Mouse (Mus musculus) adrenal gland, adult 8-10 months (tissue): Measurements from ENCODE around the gene Efcab5. TPM values are rescaled to one million over a fixed set of nuclear protein-coding genes. Genes with fewer than 3 reads are reported as not detected.

ENCODE experiments used
- DNase-seq: peaks from one replicate; pipeline ENCODE4 v3.0.0; 2022
- total RNA-seq, 4 experiments: library from RNA; stranded (reverse); gene quantifications; 2 replicates each; pipeline ENCODE4 v1.2.4; 2022

Gene Efcab5
- total RNA-seq = under 1 TPM; 0.30 to 0.59 (median 0.32) TPM

DNA sequence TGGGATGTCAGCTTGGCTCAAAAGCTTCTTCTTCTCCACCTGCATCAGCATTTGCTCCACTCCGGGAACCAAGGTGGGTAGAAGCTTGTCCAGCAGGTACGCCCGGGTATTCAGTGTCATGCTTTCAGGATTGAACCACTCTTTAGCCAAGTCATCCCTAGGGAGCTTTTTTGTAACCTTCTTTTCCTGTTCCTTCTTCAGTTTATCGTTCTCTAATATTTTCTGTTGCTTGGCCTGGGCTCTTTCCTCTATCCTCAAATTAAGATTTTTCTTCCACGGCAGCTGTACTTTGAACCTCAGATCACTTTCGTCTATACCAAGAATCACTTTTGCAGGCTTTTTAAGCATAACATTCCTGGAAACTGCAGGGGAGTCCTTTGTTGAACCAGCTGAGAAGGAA, at the start of gene Efcab5:
Gene Efcab5 (minus strand): TSS at position 101 of the 400 bp plus-strand sequence.
- no peak for DNase-seq

DNA sequence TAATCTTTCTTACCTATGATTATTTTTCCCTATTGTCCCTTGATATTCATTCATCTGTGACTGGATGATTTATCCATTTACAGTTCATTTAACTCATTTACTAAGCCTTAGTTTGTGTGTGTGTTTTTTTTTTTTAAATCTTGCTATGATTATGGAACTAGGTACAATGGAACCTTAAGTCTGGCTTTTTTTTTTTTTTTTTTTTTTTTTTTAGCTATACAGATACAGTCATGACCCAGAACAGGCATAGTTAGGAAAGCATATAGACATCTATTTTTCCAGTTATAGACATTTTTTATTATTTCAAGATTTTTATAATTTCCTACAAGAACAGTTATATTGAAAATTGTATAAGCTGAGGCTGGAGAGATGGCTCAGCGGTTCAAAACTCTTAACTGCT, 46.5 kb upstream of the Efcab5 start:
- no peak for DNase-seq

DNA sequence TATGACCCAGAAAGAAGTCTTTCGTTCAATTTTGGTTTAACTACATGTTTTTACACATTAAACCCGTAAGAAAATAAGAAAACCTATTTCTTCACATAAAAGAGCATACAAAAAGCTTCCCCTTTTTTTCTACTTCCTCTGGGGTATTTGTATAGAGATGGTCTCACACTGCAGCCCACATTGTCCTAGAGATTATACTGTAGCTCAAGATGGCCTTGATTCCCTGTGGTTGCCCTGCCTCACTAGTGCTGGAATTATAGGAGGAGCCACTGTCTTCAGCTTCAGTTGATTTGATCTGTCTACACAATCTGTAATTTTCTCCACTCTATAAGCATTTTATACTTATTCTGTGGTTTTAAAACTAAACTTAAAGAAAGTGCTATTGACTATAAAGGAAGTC, 42.7 kb upstream of the Efcab5 start:
- DNase-seq = no peak

DNA sequence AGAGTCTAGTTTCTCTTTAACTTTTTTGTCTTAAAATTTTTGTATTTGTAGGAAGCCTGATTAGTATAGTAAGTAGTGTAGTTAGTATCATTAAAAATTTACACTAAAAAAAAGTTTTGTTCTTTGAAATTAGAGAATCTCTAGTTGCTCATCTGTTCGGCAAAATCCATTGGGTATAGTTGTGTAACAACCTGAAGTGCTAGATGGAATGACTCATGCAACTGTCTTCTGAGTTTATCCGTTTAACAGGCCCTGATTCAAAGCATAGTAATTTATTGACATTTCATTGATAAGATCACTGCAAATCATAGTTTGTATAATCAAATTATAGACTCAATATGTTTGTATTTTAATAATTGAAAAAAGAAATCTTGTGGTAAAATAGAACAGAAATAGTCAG, 42.0 kb upstream of the Efcab5 start:
- DNase-seq = no peak

DNA sequence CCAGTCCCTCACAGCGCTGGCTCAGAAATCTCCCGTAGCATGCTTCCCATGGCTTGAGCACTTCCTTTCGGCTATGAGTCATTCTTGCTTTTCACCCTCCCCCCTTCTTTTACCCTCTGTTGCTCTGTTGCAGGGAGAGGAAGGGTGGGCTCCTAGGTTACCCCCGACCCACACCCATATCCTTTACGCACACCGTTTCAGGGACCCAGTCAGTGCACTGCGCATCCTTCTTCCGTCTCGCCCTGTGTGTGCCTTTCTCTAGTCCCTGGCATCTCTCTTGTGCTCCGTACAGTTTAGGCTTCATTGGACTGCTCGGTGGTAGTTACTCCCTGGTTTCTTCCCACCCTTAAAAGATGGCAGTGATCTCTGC, 28.0 kb upstream of the Efcab5 start:
- DNase-seq = peak; percentile 5

DNA sequence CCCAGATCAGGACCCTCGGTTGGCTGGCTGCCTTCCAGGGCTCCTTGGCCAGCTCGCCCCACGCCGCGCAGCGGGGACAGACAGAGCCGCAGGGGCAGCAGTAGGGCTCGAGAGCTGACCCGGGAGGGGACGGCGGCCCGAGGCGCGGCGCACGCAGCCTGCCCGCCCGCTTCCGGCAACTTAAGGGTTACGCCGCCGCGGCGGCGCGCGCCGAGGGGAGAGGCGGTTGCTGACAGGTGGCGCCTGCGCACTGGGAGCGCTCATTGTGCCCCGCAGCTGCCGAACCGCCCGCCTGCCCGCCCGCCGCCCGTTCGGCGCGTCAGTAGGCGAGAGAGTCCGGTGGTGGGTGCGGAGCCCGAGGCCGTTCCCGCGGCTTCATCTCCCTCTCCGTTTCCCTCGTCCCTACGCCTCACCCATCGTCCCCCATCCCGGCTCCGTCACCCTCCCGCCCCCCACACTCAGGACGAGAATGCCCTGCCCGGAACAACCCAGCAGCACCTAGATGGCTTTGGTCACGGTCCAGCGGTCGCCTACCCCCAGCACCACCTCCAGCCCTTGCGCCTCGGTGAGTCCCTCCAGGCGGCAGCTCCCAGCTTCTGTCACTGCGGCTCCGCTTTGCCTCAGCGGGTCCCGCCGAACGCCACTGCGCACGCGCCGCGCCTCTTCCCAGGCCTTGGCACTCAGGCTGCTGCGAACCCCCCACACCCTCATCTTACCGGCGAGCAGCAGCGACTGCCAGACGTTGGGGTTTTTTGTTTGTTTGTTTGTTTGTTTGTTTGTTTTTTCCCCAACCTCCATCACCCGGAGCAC, 27.4 kb upstream of the Efcab5 start, which contains the start of gene Ssh2:
Gene Ssh2 (plus strand): TSS at position 337 of the 810 bp plus-strand sequence.
- peak; percentile 58 for DNase-seq

DNA sequence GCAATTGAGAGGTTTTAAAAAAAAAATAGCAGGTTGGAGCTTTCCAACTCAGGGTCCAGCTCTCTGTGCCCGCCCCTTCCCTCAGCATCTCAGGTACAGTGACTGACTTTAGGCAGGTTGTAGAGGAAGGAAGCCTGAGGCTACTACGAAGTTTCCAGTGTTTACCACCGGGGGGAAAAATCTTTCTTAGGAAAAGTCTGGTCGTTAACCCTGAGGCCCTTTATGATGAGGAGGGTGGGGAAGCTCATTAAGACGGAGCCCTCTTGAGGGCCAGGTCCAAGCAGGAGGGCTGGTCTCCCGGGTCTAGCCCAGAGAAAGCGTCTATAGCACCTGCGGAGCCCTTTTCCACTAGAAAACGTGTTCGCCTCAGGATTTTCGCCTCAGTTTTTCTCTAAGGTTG, 26.7 kb upstream of the Efcab5 start:
- no peak for DNase-seq

DNA sequence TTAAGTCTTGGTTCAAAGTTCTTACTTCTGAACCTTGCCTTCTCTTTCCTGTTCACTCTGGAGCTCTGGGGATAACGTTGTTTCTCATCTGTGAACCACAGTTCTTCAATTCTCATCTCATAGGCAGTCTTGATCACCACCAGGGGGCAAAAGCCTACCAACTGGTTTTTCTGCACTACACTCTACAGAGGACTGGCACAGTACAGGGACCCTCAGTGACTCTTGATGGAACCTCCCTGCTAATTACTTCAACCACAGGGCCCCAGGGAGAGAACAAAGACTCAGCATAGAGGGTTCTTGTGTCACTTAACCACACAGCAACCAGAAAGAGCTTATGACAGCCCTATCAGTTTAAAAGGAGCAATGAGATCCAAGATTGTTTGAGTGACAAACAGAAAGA, 26.0 kb upstream of the Efcab5 start:
- peak; percentile 28 for DNase-seq

DNA sequence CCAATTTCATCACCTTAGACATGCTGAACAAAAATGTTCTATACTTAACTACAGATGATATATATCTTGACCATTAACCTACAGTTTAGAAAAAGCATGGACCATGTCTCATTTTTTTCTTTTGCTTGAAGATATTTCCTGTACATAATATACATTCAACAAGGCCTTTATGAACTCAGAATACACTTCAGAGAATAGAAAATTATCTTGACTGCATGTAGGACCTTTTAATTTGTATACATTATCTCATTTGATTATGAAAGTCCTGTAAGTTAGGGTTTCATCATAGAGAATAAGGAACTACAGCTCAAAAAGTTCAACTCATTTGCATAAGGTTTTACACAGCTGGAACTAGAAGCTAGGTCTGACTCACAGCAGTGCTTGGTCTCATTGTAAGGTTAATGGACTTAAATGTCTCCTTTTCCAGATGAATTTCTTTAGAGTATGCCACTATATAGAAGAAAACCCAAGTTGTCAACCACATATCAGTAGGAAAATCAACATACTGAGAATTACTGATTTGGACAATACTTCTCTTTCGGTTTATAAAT, 25.4 kb upstream of the Efcab5 start:
- no peak for DNase-seq

DNA sequence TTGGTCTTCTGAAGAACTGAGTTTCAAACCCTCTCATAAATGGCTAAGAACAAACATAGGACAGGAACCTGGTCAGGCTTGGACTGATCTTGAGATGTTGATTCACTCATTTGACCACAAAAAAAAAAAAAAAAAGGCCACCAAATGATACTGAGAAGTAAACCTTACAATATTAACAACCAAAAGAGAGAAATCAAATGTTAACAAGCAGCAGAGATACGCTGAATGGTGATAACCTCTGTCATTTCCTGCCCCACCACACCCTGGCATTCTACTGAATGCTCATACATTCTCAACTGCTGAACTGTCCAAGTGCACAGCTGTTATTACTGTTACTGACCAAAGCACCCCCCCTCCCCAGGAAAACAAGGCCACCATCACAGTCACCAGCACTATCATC, 11.9 kb upstream of the Efcab5 start:
- no peak for DNase-seq

DNA sequence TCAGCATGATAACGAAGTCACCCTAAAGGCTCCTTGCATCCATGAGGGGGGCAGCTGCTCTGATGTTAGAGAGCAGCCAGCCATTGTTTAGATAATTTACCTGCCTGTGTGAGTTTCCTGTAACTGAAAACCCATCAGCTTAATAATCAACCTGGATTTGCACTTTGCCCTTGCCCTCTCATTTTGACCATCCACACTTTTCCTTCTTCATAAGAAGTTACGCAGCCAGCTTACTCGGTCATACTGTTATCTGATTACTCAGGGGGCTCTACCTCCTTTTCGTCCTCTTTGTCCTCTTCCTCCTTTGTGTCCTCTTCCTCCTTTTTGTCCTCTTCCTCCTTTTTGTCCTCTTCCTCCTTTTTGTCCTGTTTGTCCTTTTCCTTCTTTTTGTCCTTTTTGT, 10.9 kb upstream of the Efcab5 start:
- DNase-seq = no peak

DNA sequence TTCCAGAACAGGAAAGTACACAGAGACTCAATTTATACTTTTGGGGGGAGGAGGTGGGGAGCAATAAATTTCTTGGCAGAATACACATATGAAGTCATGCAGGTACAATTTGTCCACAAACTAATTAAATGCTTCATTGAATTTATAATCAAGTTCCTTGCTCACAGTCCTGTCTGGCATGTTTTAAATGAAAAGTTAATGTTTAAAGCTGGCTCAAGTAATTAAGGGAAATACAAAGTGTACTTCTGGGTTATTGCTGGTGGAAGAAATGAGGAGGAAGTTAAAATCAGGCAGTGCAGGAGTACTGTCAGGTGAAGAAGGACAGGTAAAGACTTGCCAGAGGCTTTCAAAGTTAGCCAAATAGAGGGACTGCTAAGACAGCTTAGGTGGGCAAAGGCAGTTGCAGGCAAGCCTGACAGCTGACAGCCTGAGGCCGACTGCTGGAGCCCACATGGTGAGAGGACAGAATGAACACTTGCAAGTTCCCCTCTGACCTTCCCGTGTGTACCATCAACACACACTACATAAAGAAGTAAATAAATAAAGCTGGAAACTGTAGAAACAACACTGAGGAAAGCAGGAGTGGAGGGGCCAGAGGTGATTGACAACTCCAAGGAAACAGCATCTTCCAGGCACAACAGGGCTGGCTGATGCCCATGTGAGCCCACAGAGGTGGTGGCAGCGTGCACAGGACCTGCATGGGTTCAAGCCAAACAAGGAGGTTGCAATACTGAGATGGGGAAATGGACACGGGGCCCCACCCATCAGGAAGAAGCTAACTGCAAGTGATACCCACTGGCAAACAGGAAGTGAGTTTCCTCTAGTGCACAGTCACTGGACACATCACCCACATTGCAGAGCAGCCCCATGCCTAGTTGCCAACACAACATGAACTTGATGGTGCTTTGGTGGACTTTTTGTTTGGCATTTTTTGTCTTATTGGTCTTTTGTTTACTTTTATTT, 7.7 kb upstream of the Efcab5 start:
- no peak for DNase-seq

DNA sequence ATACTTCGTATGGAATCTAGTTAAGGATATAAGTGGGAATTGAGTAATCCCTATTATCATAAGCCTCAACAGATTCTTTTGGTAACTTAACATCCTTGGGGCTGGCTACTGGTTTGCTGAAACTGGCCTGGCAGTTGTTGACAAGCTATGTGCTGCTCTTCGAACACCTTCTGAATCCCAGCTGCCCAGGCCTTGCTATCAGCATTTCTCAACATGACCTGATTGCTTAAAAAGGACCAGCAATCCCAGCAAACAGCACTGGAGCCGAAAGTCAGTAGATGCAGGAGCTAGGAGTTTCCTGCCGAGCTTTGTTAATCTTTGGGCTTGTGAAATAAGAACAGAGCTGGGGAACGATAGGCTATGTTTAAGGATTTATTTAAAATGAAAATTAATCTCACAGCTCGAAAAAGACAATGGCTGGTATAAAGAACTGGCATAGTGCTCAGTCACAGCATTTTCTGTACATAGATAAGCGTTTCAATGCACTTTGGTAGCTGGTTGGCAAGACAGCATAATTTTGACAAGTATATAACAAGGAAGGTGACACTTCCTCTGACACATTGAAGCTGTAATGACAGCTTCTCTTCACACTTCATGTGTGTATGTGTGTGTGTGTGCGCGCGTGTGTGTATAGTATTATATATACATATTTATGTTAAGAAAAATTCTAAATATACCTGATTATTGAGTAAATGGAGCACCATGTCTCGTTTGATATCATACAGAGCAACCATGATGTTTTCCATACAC, 6.8 kb upstream of the Efcab5 start:
- no peak for DNase-seq

DNA sequence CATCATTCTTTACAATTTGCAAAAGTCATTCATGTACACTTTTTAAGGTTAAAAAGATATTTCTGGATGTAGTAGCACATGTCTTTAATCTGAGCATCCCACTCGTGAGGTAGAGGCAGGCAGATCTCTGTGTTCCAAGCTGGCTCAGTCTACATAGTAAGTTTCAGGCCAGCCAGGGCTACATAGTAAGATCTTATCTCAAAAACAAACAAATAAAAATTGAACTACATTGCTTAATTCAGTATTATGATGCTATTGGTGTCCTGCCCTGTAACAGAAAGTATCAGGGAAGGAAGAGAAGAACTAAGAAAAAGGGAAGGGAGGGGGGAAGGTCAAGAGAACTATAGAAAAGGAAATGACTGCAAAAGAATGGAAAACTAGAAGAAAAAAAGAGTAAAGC, 6.0 kb upstream of the Efcab5 start:
- no peak for DNase-seq

DNA sequence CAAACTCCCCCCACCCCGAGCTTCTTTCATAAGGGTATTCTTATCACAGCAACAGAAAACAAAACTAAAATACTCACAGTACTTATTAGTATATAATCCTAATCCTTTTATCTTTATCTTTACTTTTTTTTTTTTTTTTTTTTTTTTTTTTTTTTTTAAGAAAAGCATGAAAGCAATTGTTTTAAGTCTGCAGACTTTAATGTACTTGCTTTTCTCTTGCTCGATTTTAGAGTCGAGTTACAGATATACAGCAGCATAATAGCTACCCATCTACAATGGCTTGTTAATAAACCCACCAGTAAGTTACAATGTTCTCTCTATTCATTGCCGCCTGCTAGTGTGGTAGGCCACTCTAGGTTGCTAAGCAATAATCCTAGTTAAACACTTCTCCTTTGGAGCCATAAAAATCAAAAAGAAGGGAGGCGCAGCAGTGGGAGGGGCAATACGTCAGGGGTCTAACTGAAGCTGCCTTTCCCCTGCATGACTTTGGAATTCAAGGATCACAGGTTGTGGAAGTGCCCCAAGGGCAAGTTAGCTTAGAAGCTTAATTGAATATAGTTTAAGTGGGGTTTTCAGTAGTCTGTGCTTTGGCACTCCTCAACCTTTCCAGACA, 5.3 kb upstream of the Efcab5 start:
- no peak for DNase-seq

DNA sequence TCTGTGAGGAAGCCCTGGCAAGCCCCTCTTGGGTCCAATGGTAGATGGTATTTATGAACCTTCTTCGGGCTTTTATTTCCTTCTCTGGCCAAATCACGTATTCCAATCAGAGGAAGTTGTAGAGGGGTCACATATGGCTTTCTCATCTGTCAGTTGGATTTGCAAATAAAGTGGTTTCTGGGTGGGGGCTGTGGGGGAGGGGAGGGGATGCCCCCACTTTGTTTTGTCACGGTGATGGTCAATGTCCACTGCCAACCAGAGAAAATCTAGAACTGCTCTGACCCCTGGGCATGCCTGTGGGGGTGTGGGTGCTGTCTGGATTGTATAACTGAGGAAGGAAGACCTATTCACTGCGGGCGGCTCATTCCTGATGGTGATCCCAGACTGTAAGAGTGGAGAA, 4.6 kb upstream of the Efcab5 start:
- DNase-seq = no peak

DNA sequence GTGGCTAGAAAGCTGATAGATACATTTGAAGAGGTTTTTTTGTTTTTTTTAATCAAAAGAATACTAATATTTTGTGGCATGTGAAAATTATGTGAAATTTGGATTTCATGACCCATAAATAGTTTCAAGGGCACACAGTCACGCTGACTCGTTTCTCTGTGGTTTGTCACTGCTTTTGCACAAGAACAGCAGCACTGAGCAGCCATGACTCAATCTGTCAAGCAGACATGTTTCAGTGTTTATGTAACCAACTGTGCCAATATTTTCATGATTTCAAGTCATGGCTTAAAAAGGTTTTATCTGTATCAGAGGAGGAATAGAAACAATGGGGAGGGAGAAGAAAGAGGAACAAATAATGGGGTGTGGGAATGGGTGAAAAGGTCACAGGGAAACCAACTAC, 3.8 kb downstream of the Efcab5 start:
- peak; percentile 35 for DNase-seq

DNA sequence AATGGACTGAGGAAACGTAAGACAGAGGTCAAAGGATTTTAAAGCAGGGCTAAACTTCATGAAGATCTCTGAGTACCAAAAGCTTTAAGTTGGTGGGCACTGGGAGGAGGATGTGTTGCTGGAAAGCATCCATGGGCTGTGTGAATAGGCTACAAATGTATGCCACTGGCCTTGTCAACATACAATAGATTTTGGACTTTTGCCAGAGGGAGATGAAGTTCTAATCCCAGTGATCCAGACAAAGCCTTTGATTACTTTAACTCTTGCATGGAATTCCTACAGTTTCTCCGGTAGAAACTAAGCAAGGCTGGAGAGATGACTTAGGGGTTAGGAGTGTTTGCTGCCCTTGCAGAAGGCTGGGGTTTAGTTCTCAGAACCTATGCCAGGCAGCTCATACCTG, 6.2 kb downstream of the Efcab5 start:
- DNase-seq = no peak

DNA sequence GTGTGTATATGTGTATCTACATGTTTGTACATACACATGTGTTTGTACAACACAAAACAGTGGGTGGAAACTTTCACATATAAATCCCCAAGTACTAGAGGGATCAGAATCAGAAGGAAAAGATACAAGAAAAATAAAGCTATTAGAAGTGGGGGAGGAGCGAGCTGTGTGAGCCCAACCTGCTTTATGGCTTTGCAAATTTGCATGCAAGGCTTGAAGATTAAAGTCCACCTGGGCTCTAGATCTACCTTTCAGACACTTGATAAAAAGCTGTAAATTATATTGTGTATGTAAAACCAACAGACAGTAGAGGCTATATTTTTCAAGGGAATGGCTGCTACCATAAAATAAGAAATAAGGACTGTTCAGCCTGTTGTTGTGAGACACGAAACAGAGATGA, 6.7 kb downstream of the Efcab5 start:
- no peak for DNase-seq

DNA sequence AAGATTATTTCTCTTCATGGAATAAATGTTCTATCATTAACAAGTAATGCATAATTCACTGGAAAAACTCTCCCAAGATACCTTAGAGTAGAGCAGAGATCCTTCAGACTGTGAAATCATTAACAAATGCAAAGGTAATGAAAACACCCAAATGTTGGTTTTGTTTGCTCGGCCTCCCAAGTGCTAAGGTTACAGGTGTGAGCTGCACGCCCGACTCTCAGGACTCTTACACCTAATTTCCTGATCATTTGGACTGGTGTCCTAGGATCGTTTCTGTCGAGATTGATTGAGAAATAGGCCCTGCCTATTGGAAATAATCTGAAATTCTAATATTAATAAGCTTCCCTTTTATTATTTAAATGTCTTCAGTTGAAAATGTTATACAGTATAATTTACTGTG, 7.2 kb downstream of the Efcab5 start:
- DNase-seq = no peak

DNA sequence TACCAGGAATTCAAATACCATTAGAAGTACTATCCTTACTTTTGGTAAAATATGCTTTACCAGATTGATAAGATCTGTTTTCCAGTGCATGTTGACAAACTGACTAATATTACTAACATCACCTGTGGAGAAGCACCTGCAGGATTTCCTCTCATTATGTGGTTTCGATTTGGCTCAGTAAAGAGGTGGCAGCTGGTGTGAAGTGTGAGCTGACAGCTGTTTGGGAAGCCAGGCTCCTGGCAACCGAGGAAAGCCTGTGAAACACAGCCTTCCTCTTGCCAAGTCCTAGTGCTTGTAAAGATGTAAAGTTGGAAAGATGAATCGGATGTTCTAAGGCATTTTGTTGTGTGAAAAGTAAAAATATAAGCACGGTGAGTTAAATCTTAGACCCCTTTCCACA, 7.9 kb downstream of the Efcab5 start:
- no peak for DNase-seq

DNA sequence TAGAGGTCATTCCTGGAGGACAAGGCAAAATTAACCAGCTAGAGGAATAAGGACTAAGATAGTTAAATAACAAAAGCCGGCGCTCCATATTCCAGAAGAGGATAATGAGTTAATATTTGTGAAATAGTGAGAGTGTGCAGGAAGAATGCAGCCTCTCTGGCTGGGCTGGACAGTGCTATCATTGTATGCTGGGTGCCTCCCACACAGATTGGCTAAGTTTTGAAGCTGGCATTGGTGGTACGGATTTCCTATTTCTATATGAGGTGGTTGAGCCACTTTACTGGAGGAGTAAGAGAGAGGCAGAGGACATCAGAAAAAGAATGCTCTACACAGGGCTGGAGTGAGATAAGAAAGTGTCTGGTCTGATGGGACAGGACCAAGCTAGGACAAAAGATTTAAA, 9.0 kb downstream of the Efcab5 start:
- DNase-seq = no peak
